Mouse (Mus musculus): Measurements from ENCODE around the gene Sct. TPM values are rescaled to one million over a fixed set of nuclear protein-coding genes. Genes with fewer than 3 reads are reported as not detected.

The Sct gene
- polyA plus RNA-seq, 1 experiment: 7.4 TPM

DNA sequence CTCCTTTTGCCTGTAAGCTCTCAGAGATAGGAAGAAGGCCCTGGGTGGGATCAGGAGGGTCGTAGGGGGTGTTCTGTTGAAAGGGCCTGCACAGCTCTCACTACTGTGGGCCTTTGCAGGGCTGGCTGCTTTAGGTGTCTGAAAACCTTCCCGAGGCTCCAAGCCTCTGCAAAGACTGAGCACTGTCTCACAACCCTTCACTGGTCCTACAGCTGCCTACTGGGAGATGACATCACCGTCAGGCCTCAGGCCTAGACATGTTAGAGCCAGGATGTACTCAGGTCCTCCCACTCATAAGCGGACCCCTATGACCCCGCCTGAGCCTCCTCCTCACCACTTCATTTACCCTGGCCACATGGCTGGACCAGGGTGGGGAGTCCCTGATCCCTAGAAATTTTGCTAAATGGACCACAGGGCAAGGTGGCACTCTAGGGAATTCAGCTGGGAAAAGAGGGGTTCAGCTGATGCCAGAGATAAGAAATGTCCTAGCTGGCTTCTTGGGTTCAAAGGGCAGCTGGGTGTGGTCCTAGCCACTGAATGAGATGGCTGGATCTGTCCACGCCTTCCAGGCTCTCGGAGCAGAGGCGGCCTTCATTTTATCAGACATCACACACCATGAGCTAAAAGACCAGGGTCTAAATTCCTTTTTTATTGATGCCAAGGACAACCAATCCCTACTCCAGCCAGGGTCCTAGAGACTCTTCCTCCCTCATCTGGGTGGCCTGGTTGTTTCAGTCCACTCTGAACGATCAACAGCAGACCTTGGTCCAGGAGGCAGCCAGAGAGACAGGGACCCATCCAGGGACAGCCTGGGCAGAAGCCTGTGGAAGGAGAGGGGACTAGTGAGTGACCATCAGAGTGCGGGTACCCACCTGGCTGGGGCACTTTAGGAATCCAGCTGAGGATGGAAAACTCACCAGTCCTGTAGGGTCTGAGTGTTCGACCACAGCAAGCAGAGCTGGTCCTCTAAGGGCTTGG, 943 bp downstream of the Sct start:
- no peaks in the 10 kb centered on the region for H3K9me3 ChIP-seq (replicated peaks; ENCODE audit: control insufficient read depth, insufficient read depth, low read length, poor library complexity, severe bottlenecking)
- H3K27ac ChIP-seq (ENCODE audit: insufficient read depth, low read length): no peak overlapping the region
- no peak overlapping the region for H3K9ac ChIP-seq (ENCODE audit: low read depth, poor library complexity, severe bottlenecking)
- TF ChIP-seq POLR2A (IDR thresholded peaks at IDR 0.05; ENCODE audit: insufficient read depth, low read length): no peak
- H3K4me1 ChIP-seq (ENCODE audit: control insufficient read depth, insufficient read depth, low read length): peaks cover 1% of the 10 kb centered on the region
- H3K27me3 ChIP-seq (ENCODE audit: control insufficient read depth, insufficient read depth, low read length, poor library complexity, severe bottlenecking): no peaks in the 10 kb centered on the region
- no peak overlapping the region for H3K4me3 ChIP-seq (ENCODE audit: low read depth, low read length)
- no peaks in the 10 kb centered on the region for H3K36me3 ChIP-seq (ENCODE audit: control insufficient read depth, insufficient read depth, low read length, poor library complexity, severe bottlenecking)

DNA sequence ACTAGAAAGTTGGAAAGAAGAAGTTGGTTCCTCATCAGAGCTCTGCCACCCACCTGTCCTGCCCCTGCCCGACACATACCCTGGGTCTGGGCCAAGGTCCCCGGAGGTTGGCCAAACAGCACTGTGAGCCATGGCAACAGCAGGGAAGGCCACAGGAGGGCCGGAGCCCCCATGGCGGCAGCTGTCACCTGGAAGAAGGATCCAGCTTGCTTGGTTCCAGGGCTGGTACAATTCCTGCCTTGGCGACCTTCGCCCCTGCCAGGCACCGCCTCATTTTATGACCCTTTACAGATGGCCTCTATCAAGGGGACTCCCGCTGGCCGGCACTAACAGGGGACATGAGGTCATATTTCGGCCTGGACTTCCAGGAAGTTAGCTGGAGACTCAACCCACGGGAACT, 2.4 kb downstream of the Sct start, which contains the start of gene Cdhr5:
Gene Cdhr5, minus strand, starts transcription at position 241 of the 400 bp plus-strand sequence.
- no peak within 1 kb of the TSS for H3K4me3 ChIP-seq (ENCODE audit: low read depth, low read length)
- no peak for TF ChIP-seq CTCF (IDR thresholded peaks at IDR 0.05; ENCODE audit: low read depth, low read length)
- no peak within 1 kb of the TSS for H3K9ac ChIP-seq (ENCODE audit: low read depth, poor library complexity, severe bottlenecking)
- H3K27ac ChIP-seq (ENCODE audit: insufficient read depth, low read length): no peak within 1 kb of the TSS
- no peaks in the 10 kb centered on the region for H3K9me3 ChIP-seq (replicated peaks; ENCODE audit: control insufficient read depth, insufficient read depth, low read length, poor library complexity, severe bottlenecking)
- H3K4me1 ChIP-seq (ENCODE audit: control insufficient read depth, insufficient read depth, low read length): peaks cover 1% of the 10 kb centered on the region
- no peaks in the 10 kb centered on the region for H3K27me3 ChIP-seq (ENCODE audit: control insufficient read depth, insufficient read depth, low read length, poor library complexity, severe bottlenecking)
- H3K36me3 ChIP-seq (ENCODE audit: control insufficient read depth, insufficient read depth, low read length, poor library complexity, severe bottlenecking): no peaks in the 10 kb centered on the region

DNA sequence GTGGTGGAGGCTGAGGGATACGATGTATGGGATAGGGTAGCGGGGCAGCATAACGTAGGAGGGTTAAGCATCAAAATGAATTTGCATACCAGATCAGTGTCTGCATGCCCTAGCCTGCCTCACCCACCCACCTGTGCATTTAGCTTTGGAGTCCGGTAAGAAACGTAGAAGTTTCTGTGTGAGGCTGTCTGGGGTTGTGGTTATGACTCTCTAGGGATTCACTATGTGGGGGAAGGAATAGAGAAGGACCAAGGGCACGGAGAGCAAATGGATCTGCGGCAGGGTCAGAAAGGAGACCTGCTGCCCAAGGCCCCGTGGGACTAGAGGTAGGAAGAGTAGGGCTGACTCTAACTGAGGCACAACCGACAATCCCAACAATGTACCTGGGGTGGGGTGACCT, 3.6 kb downstream of the Sct start:
- no peaks in the 10 kb centered on the region for H3K9me3 ChIP-seq (replicated peaks; ENCODE audit: control insufficient read depth, insufficient read depth, low read length, poor library complexity, severe bottlenecking)
- no peak for TF ChIP-seq POLR2A (IDR thresholded peaks at IDR 0.05; ENCODE audit: insufficient read depth, low read length)
- no peak for TF ChIP-seq CTCF (IDR thresholded peaks at IDR 0.05; ENCODE audit: low read depth, low read length)
- TF ChIP-seq EP300 (IDR thresholded peaks at IDR 0.05; ENCODE audit: insufficient read depth, low read depth, low read length): no peak
- no peaks in the 10 kb centered on the region for H3K27me3 ChIP-seq (ENCODE audit: control insufficient read depth, insufficient read depth, low read length, poor library complexity, severe bottlenecking)
- no peaks in the 10 kb centered on the region for H3K36me3 ChIP-seq (ENCODE audit: control insufficient read depth, insufficient read depth, low read length, poor library complexity, severe bottlenecking)
- peaks cover 1% of the 10 kb centered on the region for H3K4me1 ChIP-seq (ENCODE audit: control insufficient read depth, insufficient read depth, low read length)
- H3K27ac ChIP-seq (ENCODE audit: insufficient read depth, low read length): no peak overlapping the region
- no peak overlapping the region for H3K9ac ChIP-seq (ENCODE audit: low read depth, poor library complexity, severe bottlenecking)
- no peak overlapping the region for H3K4me3 ChIP-seq (ENCODE audit: low read depth, low read length)

GRCm38 (mm10) chr7:141270631-141271030, 8.3 kb downstream of the Sct start:
- TF ChIP-seq POLR2A (IDR thresholded peaks at IDR 0.05; ENCODE audit: insufficient read depth, low read length) (no peak), CTCF (IDR thresholded peaks at IDR 0.05; ENCODE audit: low read depth, low read length) (no peak), EP300 (IDR thresholded peaks at IDR 0.05; ENCODE audit: insufficient read depth, low read depth, low read length) (no peak)
- H3K9ac ChIP-seq (ENCODE audit: low read depth, poor library complexity, severe bottlenecking): no peak overlapping the region
- no peaks in the 10 kb centered on the region for H3K36me3 ChIP-seq (ENCODE audit: control insufficient read depth, insufficient read depth, low read length, poor library complexity, severe bottlenecking)
- no peaks in the 10 kb centered on the region for H3K27me3 ChIP-seq (ENCODE audit: control insufficient read depth, insufficient read depth, low read length, poor library complexity, severe bottlenecking)
- no peak overlapping the region for H3K4me3 ChIP-seq (ENCODE audit: low read depth, low read length)
- H3K4me1 ChIP-seq (ENCODE audit: control insufficient read depth, insufficient read depth, low read length): no peaks in the 10 kb centered on the region
- no peaks in the 10 kb centered on the region for H3K9me3 ChIP-seq (replicated peaks; ENCODE audit: control insufficient read depth, insufficient read depth, low read length, poor library complexity, severe bottlenecking)
- H3K27ac ChIP-seq (ENCODE audit: insufficient read depth, low read length): no peak overlapping the region

- Histone ChIP-seq H3K9ac (ENCODE audit: low read depth, poor library complexity, severe bottlenecking) (no peak overlapping the region), H3K4me1 (ENCODE audit: control insufficient read depth, insufficient read depth, low read length) (no peaks in the 10 kb centered on the region), H3K4me3 (ENCODE audit: low read depth, low read length) (peak overlapping the region; percentile 51), H3K9me3 (replicated peaks; ENCODE audit: control insufficient read depth, insufficient read depth, low read length, poor library complexity, severe bottlenecking) (no peaks in the 10 kb centered on the region), H3K27ac (ENCODE audit: insufficient read depth, low read length) (no peak overlapping the region), H3K27me3 (ENCODE audit: control insufficient read depth, insufficient read depth, low read length, poor library complexity, severe bottlenecking) (no peaks in the 10 kb centered on the region), H3K36me3 (ENCODE audit: control insufficient read depth, insufficient read depth, low read length, poor library complexity, severe bottlenecking) (no peaks in the 10 kb centered on the region)
- TF ChIP-seq EP300 (IDR thresholded peaks at IDR 0.05; ENCODE audit: insufficient read depth, low read depth, low read length): no peak
- TF ChIP-seq POLR2A (IDR thresholded peaks at IDR 0.05; ENCODE audit: insufficient read depth, low read length): no peak
- TF ChIP-seq CTCF (IDR thresholded peaks at IDR 0.05; ENCODE audit: low read depth, low read length): no peak
These were observed 9.7 kb downstream of the Sct start for GRCm38 (mm10) chr7:141269273-141269545.

DNA sequence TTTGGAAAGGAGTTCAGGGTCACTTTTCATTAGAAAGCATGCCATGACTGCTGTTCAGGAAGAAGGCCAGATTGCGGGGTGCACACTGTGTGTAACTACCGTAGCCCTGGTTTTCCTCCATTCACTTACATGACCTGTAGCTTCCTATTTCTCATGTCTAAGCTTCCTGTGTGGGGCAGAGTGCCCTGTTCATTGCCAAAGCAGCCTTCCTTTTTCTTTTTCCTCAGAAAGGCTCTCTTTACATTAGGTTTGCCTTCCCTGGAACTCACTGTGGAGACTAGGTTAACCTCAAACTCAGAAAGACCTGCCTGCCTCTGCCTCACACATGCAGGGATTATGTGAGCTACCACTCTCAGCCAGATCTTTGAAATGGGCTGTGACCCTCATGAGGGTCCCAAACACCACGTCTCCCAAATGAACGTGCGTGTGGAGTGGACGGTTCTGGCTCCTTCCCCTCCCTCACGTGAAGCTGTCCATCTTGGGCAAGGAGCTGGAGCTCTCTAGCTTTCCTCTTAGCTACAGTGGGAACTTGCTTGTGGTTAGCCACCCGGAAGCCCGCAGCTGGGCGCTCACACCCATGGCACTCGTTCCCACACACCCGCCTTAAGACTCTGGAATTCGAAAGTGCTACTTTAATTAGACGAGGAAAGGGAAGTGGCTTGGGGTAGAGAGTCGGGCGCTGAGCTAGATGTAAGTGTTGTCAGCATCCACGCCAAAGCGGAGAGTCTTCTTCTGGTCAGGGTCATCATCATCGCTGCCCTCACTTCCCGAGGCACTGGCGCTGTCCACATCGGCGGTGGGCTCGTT, 10.3 kb downstream of the Sct start:
- Histone ChIP-seq H3K9ac (ENCODE audit: low read depth, poor library complexity, severe bottlenecking) (no peak overlapping the region), H3K36me3 (ENCODE audit: control insufficient read depth, insufficient read depth, low read length, poor library complexity, severe bottlenecking) (no peaks in the 10 kb centered on the region), H3K9me3 (replicated peaks; ENCODE audit: control insufficient read depth, insufficient read depth, low read length, poor library complexity, severe bottlenecking) (no peaks in the 10 kb centered on the region), H3K27ac (ENCODE audit: insufficient read depth, low read length) (no peak overlapping the region), H3K4me1 (ENCODE audit: control insufficient read depth, insufficient read depth, low read length) (no peaks in the 10 kb centered on the region), H3K4me3 (ENCODE audit: low read depth, low read length) (peak overlapping the region; percentile 51), H3K27me3 (ENCODE audit: control insufficient read depth, insufficient read depth, low read length, poor library complexity, severe bottlenecking) (no peaks in the 10 kb centered on the region)
- no peak for TF ChIP-seq POLR2A (IDR thresholded peaks at IDR 0.05; ENCODE audit: insufficient read depth, low read length)
